Mouse (Mus musculus): ENCODE measurements around the gene Rgs14. TPM values are rescaled to one million over a fixed set of nuclear protein-coding genes. Genes with fewer than 3 reads are reported as not detected.

Rgs14 gene
- polyA plus RNA-seq, 1 experiment from 2014 or later = 0.81 TPM

GRCm38 (mm10) chr13:55431889-55432685 is 62.6 kb downstream of the Rgs14 start:
- WGBS = 74% methylated on average over 10 of the region's 10 CpGs

More at GRCm38 (mm10) chr13:55431889-55432685, 62.6 kb downstream of the Rgs14 start:
- Histone ChIP-seq H3K4me2 (replicated peaks) (no peak overlapping the region), H3K36me3 (no peaks in the 10 kb centered on the region), H3K9ac (replicated peaks) (no peak overlapping the region), H3K27me3 (no peaks in the 10 kb centered on the region), H3K4me3 (no peak overlapping the region), H3K9me3 (no peaks in the 10 kb centered on the region), H3K27ac (replicated peaks) (no peak overlapping the region), H3K4me1 (no peaks in the 10 kb centered on the region)
- no peak for ATAC-seq (replicated peaks)

Other genes with a start within 250 kb of the Rgs14 start
- not detected in 2 replicates for gene Gm17617, start 236.2 kb upstream of the Rgs14 start, polyA plus RNA-seq (2015; fragmentation: Nextera tagmentation; extraction: Ambion mirVana)
- gene Fgfr4, start 217.1 kb upstream of the Rgs14 start, polyA plus RNA-seq (2015; fragmentation: Nextera tagmentation; extraction: Ambion mirVana) = 0.51 and 1.1 TPM in 2 replicates
- gene Nsd1, start 159.9 kb upstream of the Rgs14 start, polyA plus RNA-seq (2015; fragmentation: Nextera tagmentation; extraction: Ambion mirVana) = 59.3 and 59.5 TPM in 2 replicates
- gene Prelid1, start 49.2 kb upstream of the Rgs14 start, polyA plus RNA-seq (2015; fragmentation: Nextera tagmentation; extraction: Ambion mirVana) = 303 and 314 TPM in 2 replicates
- 114 and 118 TPM in 2 replicates for gene Rab24, start 47.8 kb upstream of the Rgs14 start, polyA plus RNA-seq (2015; fragmentation: Nextera tagmentation; extraction: Ambion mirVana)
- gene Mxd3, start 39.9 kb upstream of the Rgs14 start, polyA plus RNA-seq (2015; fragmentation: Nextera tagmentation; extraction: Ambion mirVana) = 28.9 and 30.0 TPM in 2 replicates
- 56.7 and 58.0 TPM in 2 replicates for gene Lman2, start 6.9 kb upstream of the Rgs14 start, polyA plus RNA-seq (2015; fragmentation: Nextera tagmentation; extraction: Ambion mirVana)
- not detected in 2 replicates for gene Slc34a1, start 28.5 kb downstream of the Rgs14 start, polyA plus RNA-seq (2015; fragmentation: Nextera tagmentation; extraction: Ambion mirVana)
- 0.63 TPM in 1 of 2 replicates, not detected in the other for gene Pfn3, start 45.5 kb downstream of the Rgs14 start, polyA plus RNA-seq (2015; fragmentation: Nextera tagmentation; extraction: Ambion mirVana)
- gene F12, start 57.1 kb downstream of the Rgs14 start, polyA plus RNA-seq (2015; fragmentation: Nextera tagmentation; extraction: Ambion mirVana) = 0.09 TPM in 1 of 2 replicates, not detected in the other
- 46.1 and 47.6 TPM in 2 replicates for gene Grk6, start 75.3 kb downstream of the Rgs14 start, polyA plus RNA-seq (2015; fragmentation: Nextera tagmentation; extraction: Ambion mirVana)
- gene Prr7, start 94.5 kb downstream of the Rgs14 start, polyA plus RNA-seq (2015; fragmentation: Nextera tagmentation; extraction: Ambion mirVana) = 3.2 and 3.4 TPM in 2 replicates
- gene Dbn1, start 118.4 kb downstream of the Rgs14 start, polyA plus RNA-seq (2015; fragmentation: Nextera tagmentation; extraction: Ambion mirVana) = 732 and 750 TPM in 2 replicates
- gene Pdlim7, start 143.9 kb downstream of the Rgs14 start, polyA plus RNA-seq (2015; fragmentation: Nextera tagmentation; extraction: Ambion mirVana) = 135 and 138 TPM in 2 replicates
- 3.6 and 4.0 TPM in 2 replicates for gene Dok3, start 159.6 kb downstream of the Rgs14 start, polyA plus RNA-seq (2015; fragmentation: Nextera tagmentation; extraction: Ambion mirVana)
- 67.2 and 68.4 TPM in 2 replicates for gene Ddx41, start 166.9 kb downstream of the Rgs14 start, polyA plus RNA-seq (2015; fragmentation: Nextera tagmentation; extraction: Ambion mirVana)
- gene Fam193b, start 201.4 kb downstream of the Rgs14 start, polyA plus RNA-seq (2015; fragmentation: Nextera tagmentation; extraction: Ambion mirVana) = 62.4 and 64.3 TPM in 2 replicates
- gene Tmed9, start 204.0 kb downstream of the Rgs14 start, polyA plus RNA-seq (2015; fragmentation: Nextera tagmentation; extraction: Ambion mirVana) = 95.0 and 113 TPM in 2 replicates
- gene B4galt7, start 230.2 kb downstream of the Rgs14 start, polyA plus RNA-seq (2015; fragmentation: Nextera tagmentation; extraction: Ambion mirVana) = 36.2 and 39.0 TPM in 2 replicates

Data from forebrain, embryonic 15.5 days (tissue).